Mouse (Mus musculus): ENCODE data around the gene Sobp. TPM values are rescaled to one million over a fixed set of nuclear protein-coding genes. Genes with fewer than 3 reads are reported as not detected.

Sobp gene
- polyA plus RNA-seq, 1 experiment from 2014 or later = 3.7 TPM

DNA sequence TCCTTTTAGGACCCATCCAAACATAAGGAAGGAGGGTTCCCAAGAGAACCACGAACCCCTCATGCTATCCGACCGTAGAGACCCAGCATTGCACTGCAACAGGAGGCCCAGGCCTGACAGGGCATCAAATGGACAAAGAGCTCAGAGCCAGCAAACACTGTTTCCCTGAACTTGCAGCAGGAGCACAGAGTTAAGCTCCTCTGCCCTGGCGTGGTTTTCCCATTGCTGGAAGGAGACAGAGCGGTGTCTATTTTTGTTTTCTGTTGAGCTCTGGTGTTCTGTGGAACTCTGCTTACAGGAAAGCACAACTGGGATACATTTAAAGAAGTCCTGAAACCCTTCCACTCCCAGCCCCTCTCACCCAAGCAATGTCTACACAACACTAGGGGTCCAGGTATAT lies 15.0 kb downstream of the Sobp start:
- H3K27me3 ChIP-seq = no peaks in the 10 kb centered on the region
- no peaks in the 10 kb centered on the region for H3K36me3 ChIP-seq
- H3K9ac ChIP-seq = no peak overlapping the region
- no peaks in the 10 kb centered on the region for H3K9me3 ChIP-seq (replicated peaks)
- WGBS = 75% methylated on average over 5 of the region's 5 CpGs
- no peak overlapping the region for H3K4me2 ChIP-seq (replicated peaks)
- no peak overlapping the region for H3K4me3 ChIP-seq (replicated peaks)
- H3K4me1 ChIP-seq = peaks cover 6% of the 10 kb centered on the region; the same call in 1 of the 2 replicates
- no peak for ATAC-seq (ENCODE audit: insufficient number of reproducible peaks, low FRiP score, low TSS enrichment, low read depth)
- H3K27ac ChIP-seq (replicated peaks) = no peak overlapping the region

DNA sequence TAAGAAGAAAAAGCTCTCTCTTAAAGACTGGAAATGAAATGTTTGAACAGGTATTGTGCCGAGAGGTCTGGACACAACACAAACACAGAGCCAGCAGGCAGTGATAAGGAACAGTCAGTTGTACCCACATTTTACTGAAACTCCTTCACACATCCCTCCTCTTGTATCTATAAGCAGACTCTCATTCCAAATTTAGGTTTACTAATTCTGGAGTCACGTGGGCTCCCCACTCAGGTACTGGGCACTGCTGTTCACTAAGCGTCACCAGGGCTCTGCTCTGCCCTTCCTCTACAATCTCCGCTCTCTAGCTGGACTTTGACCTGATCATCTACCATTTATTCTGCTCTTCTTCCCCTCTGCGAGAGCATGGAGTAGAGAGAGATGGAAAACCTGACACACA lies 15.4 kb downstream of the Sobp start:
- H3K9ac ChIP-seq = no peak overlapping the region
- ATAC-seq (ENCODE audit: insufficient number of reproducible peaks, low FRiP score, low TSS enrichment, low read depth) = no peak
- H3K9me3 ChIP-seq (replicated peaks) = no peaks in the 10 kb centered on the region
- H3K27me3 ChIP-seq = no peaks in the 10 kb centered on the region
- H3K27ac ChIP-seq (replicated peaks) = no peak overlapping the region
- H3K4me1 ChIP-seq = peaks cover 10% of the 10 kb centered on the region; the same call in 1 of the 2 replicates
- H3K4me2 ChIP-seq (replicated peaks) = no peak overlapping the region
- no peaks in the 10 kb centered on the region for H3K36me3 ChIP-seq
- H3K4me3 ChIP-seq (replicated peaks) = no peak overlapping the region
- 84% methylated on average over 5 of the region's 5 CpGs for WGBS

DNA sequence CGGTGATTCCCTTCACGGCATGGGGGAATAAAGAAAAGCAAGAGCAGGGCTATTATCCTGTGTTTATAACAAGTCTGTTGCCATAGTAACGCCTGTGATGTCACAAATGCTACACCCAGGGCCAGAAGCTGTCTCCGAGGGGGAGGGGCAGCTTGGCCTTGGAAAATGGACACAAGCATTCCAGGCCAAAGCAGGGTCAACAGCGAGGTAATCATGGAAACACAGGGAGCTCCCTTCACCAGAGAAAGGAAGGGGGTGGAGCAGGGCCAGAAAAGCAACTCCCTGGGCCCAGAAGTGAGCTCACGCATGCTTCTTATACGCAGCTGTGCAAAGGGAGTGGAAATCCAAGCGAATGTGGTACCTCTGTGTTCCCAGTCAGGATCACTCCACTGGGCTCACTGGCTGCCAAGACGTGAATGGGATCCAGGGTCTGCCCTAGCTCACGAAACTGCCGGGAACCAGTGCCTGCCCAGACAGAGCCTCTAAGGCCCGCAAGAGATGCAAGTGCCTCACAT lies 19.2 kb downstream of the Sobp start:
- no peak overlapping the region for H3K9ac ChIP-seq
- 0 out of 2 replicates have a peak overlapping the region, but pooled peaks have one; percentile 6 for H3K27ac ChIP-seq (replicated peaks)
- no peak overlapping the region for H3K4me2 ChIP-seq (replicated peaks)

DNA sequence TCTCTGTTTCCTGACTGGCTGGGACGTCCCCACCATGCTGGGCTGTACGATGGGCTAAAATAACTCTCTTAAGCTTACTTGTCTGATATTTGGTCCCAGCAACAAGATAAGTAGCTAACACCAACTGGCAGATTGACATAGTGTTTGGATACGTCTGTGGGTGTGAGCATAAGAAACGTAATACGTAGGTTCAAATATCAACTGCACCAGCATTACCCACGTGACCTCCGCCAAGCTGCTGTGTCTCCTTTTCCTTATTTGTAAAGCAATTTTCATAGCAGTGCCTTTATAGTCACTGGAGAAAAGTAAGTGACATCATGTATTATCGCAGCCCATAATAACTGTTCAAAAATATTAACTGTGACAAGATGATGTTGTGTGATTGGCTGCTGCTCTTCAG lies 21.7 kb downstream of the Sobp start:
- no peaks in the 10 kb centered on the region for H3K9me3 ChIP-seq (replicated peaks)
- no peaks in the 10 kb centered on the region for H3K36me3 ChIP-seq
- H3K4me3 ChIP-seq (replicated peaks) = no peak overlapping the region
- H3K4me2 ChIP-seq (replicated peaks) = no peak overlapping the region
- H3K27ac ChIP-seq (replicated peaks) = no peak overlapping the region
- 66% methylated on average over 8 of the region's 8 CpGs for WGBS
- ATAC-seq (ENCODE audit: insufficient number of reproducible peaks, low FRiP score, low TSS enrichment, low read depth) = no peak; the same call in 1 of the 2 replicates
- H3K4me1 ChIP-seq = peaks cover 15% of the 10 kb centered on the region
- no peaks in the 10 kb centered on the region for H3K27me3 ChIP-seq
- no peak overlapping the region for H3K9ac ChIP-seq

More for the DNA sequence above, 19.2 kb downstream of the Sobp start:
- 29% methylated on average over 12 of the region's 12 CpGs for WGBS
- Histone ChIP-seq H3K4me3 (replicated peaks) (no peak overlapping the region), H3K4me1 (peaks cover 15% of the 10 kb centered on the region), H3K36me3 (no peaks in the 10 kb centered on the region), H3K9me3 (replicated peaks) (no peaks in the 10 kb centered on the region), H3K27me3 (no peaks in the 10 kb centered on the region)
- ATAC-seq (ENCODE audit: insufficient number of reproducible peaks, low FRiP score, low TSS enrichment, low read depth) = peak; percentile 53; the same call in 1 of the 2 replicates

DNA sequence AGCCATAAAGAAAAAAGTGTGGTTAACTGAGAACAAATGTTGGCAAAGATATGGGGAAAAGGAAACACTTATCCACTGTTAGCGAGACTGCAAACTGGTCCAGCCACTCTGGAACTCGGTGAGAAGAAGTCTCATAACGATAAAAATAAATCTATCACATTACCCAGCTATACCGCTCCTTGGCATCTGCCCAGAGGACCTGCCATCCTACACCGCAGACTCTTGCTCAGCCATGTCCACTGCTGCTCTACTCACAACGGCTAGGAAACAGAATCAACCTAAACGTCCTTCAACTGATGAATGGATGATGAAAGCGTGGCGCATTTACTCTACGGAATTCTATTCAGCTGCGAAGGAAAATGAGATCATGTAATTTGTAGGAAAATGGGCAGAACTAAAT lies 25.9 kb downstream of the Sobp start:
- no peak overlapping the region for H3K4me3 ChIP-seq (replicated peaks)
- no peaks in the 10 kb centered on the region for H3K9me3 ChIP-seq (replicated peaks)
- H3K4me1 ChIP-seq = no peaks in the 10 kb centered on the region; the same call in 1 of the 2 replicates
- H3K36me3 ChIP-seq = no peaks in the 10 kb centered on the region
- peak; percentile 60; the same call in 1 of the 2 replicates for ATAC-seq (ENCODE audit: insufficient number of reproducible peaks, low FRiP score, low TSS enrichment, low read depth)
- H3K27me3 ChIP-seq = no peaks in the 10 kb centered on the region
- H3K4me2 ChIP-seq (replicated peaks) = no peak overlapping the region
- no peak overlapping the region for H3K27ac ChIP-seq (replicated peaks)
- WGBS = 52% methylated on average over 11 of the region's 11 CpGs
- no peak overlapping the region for H3K9ac ChIP-seq

DNA sequence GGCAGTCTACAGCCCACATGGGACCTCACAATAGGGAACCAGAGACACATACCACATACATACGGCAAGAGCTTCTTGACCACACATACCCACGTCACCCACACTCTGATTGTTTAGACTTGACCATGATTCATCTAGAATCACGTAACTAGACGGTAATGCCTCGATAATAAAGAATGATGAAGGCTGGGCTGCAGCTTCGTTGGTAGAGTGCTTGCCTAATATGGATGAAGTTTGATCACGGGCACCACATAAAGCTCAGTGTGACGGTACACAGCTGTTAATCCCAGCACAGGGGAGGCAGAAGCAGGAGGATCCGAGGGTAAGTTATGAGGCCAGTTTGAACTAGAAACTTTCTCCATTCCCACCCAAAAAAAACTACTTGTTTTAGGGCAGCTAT lies 31.2 kb downstream of the Sobp start:
- no peak overlapping the region for H3K4me2 ChIP-seq (replicated peaks)
- ATAC-seq (ENCODE audit: insufficient number of reproducible peaks, low FRiP score, low TSS enrichment, low read depth) = no peak
- WGBS = 89% methylated on average over 9 of the region's 9 CpGs
- H3K9ac ChIP-seq = no peak overlapping the region
- no peaks in the 10 kb centered on the region for H3K36me3 ChIP-seq
- H3K9me3 ChIP-seq (replicated peaks) = no peaks in the 10 kb centered on the region
- H3K4me3 ChIP-seq (replicated peaks) = no peak overlapping the region
- no peaks in the 10 kb centered on the region for H3K27me3 ChIP-seq
- no peak overlapping the region for H3K27ac ChIP-seq (replicated peaks)
- no peaks in the 10 kb centered on the region for H3K4me1 ChIP-seq

DNA sequence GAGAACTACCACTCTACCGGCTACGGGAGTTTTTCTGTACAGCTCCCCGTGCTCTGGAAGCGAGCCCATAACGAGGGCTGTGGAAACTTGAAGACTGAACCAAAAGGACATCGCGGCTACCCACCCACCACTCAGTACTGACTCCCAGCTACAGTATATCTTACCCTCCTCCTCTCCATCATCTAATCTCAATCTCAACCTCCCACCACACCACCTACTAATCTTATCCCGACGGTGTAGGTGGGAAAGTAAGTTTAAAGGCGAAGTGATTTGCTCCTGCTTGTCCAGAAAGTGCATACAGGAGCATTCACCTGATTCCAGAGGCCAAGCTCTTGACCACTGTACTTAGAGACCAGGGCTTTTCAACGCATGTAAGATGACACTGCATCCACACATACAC lies 40.3 kb downstream of the Sobp start:
- Histone ChIP-seq H3K9ac (no peak overlapping the region), H3K4me3 (replicated peaks) (no peak overlapping the region), H3K9me3 (replicated peaks) (no peaks in the 10 kb centered on the region), H3K36me3 (no peaks in the 10 kb centered on the region), H3K27ac (replicated peaks) (no peak overlapping the region), H3K4me2 (replicated peaks) (no peak overlapping the region), H3K4me1 (no peaks in the 10 kb centered on the region), H3K27me3 (no peaks in the 10 kb centered on the region)
- ATAC-seq (ENCODE audit: insufficient number of reproducible peaks, low FRiP score, low TSS enrichment, low read depth) = no peak
- 86% methylated on average over 11 of the region's 11 CpGs for WGBS

DNA sequence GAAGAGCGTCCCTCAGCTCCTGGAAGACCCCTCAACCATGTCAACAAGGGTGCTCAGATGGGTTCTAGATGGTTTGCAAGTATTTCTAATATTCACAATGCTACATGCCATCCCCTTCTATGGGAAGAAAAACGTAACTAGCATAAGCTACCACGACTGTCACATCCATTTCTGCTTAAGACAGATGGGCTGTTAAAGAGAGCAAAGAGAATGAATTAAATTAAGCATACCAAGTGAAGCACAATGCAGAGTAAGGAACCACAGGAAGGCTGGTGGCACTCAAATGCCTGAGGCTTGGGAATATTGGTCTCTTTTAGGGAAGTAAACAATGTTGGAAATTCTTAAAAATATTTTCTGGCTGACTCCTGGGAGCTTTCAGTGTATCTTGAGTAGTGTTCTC lies 45.6 kb downstream of the Sobp start:
- Histone ChIP-seq H3K4me3 (replicated peaks) (no peak overlapping the region), H3K27ac (replicated peaks) (no peak overlapping the region), H3K27me3 (no peaks in the 10 kb centered on the region), H3K9me3 (replicated peaks) (no peaks in the 10 kb centered on the region), H3K36me3 (no peaks in the 10 kb centered on the region), H3K4me1 (0 out of 2 replicates have a peak, but pooled peaks cover 8% of the 10 kb centered on the region), H3K9ac (no peak overlapping the region), H3K4me2 (replicated peaks) (no peak overlapping the region)
- WGBS = 61% methylated on average over 3 of the region's 3 CpGs
- no peak for ATAC-seq (ENCODE audit: insufficient number of reproducible peaks, low FRiP score, low TSS enrichment, low read depth)

DNA sequence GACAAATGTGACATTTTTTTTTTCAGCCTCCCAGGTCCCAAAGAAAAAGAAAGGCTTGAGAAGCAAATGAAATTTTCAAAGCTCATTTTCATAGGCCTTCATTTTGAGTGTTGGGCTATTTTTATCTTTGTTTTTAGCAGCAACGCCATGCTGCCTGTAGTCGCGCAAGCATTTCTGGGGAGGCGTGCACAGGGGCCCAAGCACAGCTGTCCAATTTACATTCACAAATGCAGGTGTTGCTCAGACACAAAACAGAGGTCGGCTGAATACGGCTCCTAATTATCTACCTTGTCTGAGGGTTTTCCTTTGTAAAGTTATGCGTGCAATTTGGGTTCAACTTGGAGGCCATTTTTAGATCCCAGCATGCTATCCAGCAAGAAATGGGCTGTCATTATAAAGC lies 49.8 kb downstream of the Sobp start:
- Histone ChIP-seq H3K36me3 (no peaks in the 10 kb centered on the region), H3K4me1 (peaks cover 17% of the 10 kb centered on the region; the same call in 1 of the 2 replicates), H3K9ac (no peak overlapping the region), H3K4me3 (replicated peaks) (no peak overlapping the region), H3K27me3 (no peaks in the 10 kb centered on the region), H3K4me2 (replicated peaks) (no peak overlapping the region), H3K9me3 (replicated peaks) (no peaks in the 10 kb centered on the region), H3K27ac (replicated peaks) (no peak overlapping the region)
- WGBS = 49% methylated on average over 7 of the region's 7 CpGs
- ATAC-seq (ENCODE audit: insufficient number of reproducible peaks, low FRiP score, low TSS enrichment, low read depth) = no peak

DNA sequence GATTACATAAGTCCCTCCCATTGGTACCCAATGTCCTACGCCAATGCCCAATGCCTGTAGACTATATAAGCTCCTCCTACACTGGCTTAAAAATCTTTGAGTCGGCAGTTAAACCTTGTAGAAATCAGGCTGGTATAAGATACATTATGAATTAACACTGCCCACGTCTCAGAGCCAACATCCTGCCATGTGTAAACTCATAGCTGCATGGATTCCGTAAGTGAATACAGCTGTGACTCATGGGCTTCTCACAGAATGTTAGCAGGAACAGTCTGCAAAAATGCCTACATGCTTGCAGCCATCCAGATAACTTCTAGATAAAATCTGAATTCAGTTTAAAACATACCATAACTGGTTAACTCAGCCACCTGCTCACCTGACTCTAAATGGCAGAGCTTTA lies 50.2 kb downstream of the Sobp start:
- Histone ChIP-seq H3K4me2 (replicated peaks) (no peak overlapping the region), H3K27ac (replicated peaks) (no peak overlapping the region), H3K36me3 (no peaks in the 10 kb centered on the region), H3K9ac (no peak overlapping the region), H3K4me3 (replicated peaks) (no peak overlapping the region), H3K4me1 (peaks cover 17% of the 10 kb centered on the region; the same call in 1 of the 2 replicates), H3K9me3 (replicated peaks) (no peaks in the 10 kb centered on the region), H3K27me3 (no peaks in the 10 kb centered on the region)
- no peak for ATAC-seq (ENCODE audit: insufficient number of reproducible peaks, low FRiP score, low TSS enrichment, low read depth)
- 47% methylated on average over 4 of the region's 4 CpGs for WGBS

DNA sequence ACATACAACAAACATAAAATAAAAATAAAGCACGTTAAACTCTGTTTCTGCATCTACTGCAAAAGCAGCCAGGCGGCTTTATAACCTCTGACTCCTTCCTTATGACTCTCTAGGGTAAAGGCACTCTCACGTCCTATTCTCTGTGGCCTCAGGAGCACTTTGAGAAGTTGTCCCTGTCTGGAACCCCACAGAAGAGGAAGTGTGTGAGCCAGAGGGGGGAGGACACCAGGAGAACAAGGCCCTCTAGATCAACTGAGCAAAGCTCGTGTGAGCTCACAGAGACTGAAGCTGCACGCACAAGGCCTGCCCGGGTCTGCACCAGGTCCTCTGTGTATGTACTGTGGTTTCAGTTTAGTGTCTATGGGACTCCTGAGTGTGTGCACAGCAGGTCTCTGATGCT lies 50.9 kb downstream of the Sobp start:
- Histone ChIP-seq H3K4me3 (replicated peaks) (no peak overlapping the region), H3K4me1 (peaks cover 17% of the 10 kb centered on the region; the same call in 1 of the 2 replicates), H3K27me3 (no peaks in the 10 kb centered on the region), H3K4me2 (replicated peaks) (no peak overlapping the region), H3K36me3 (no peaks in the 10 kb centered on the region), H3K27ac (replicated peaks) (no peak overlapping the region), H3K9me3 (replicated peaks) (no peaks in the 10 kb centered on the region), H3K9ac (no peak overlapping the region)
- ATAC-seq (ENCODE audit: insufficient number of reproducible peaks, low FRiP score, low TSS enrichment, low read depth) = no peak
- 77% methylated on average over 6 of the region's 6 CpGs for WGBS

Data from embryonic facial prominence, embryonic 15.5 days (tissue).